In genomic region chr13:97099187-97099852, GRCm38 (mm10) we compare ENCODE assay signal across 9 mouse cellular contexts. TPM values are rescaled to one million over a fixed set of nuclear protein-coding genes. Genes with fewer than 3 reads are reported as not detected.
DNase-seq lines count a peak whose midpoint lies in the region; ATAC-seq and TF ChIP-seq lines count a peak whose summit lies in the region.
"Had no signal": no experiment of that assay in that cellular context is flagged by ENCODE, and none has a peak within 500 bp of the region (broad histone marks: within the 10 kb centered on the region; RNA-seq: fewer than 3 reads in every experiment).

TSS of gene Gm6169 (minus strand) at chr13:97099237.

- no peak within 1 kb of the TSS for H3K9ac ChIP-seq in liver, adult 2 months (ENCODE audit: low read depth, low read length)
- H3K9ac ChIP-seq in liver, embryonic 11.5 days (ENCODE audit: low read depth, low read length) = no peak within 1 kb of the TSS
- H3K9ac ChIP-seq in neural tube, embryonic 11.5 days (ENCODE audit: low read length) = no peak within 1 kb of the TSS
- H3K9ac ChIP-seq: heart, embryonic 13.5 days had no signal

- no peaks in the 10 kb centered on the region for H3K36me3 ChIP-seq in liver, adult 2 months (ENCODE audit: control insufficient read depth, insufficient read depth, low read length)
- no peaks in the 10 kb centered on the region for H3K36me3 ChIP-seq in liver, embryonic 11.5 days (ENCODE audit: control insufficient read depth, insufficient read depth, low read length)
- no peaks in the 10 kb centered on the region for H3K36me3 ChIP-seq in neural tube, embryonic 11.5 days (ENCODE audit: control insufficient read depth, insufficient read depth, low read length)
- H3K36me3 ChIP-seq: heart, embryonic 13.5 days had no signal

- H3K4me1 ChIP-seq in liver, adult 2 months (ENCODE audit: control insufficient read depth, insufficient read depth, low read length) = no peaks in the 10 kb centered on the region
- no peaks in the 10 kb centered on the region for H3K4me1 ChIP-seq in liver, embryonic 11.5 days (replicated peaks; ENCODE audit: control insufficient read depth, insufficient read depth, low read length)
- no peaks in the 10 kb centered on the region; the same call in 1 of the 2 replicates for H3K4me1 ChIP-seq in bone marrow, adult 2 months (ENCODE audit: control insufficient read depth, insufficient read depth, low read length)
- H3K4me1 ChIP-seq in neural tube, embryonic 11.5 days (ENCODE audit: control insufficient read depth, insufficient read depth, low read length) = no peaks in the 10 kb centered on the region

- WGBS in liver, adult 2 months = 78% methylated on average over 22 of the region's 22 CpGs
- 87% methylated on average over 22 of the region's 22 CpGs for WGBS in liver, embryonic 11.5 days
- WGBS in bone marrow, adult 2 months = 61% methylated on average over 22 of the region's 22 CpGs
- WGBS in neural tube, embryonic 11.5 days = 85% methylated on average over 22 of the region's 22 CpGs

- peak; percentile 42 for TF ChIP-seq CTCF in liver, adult 2 months (IDR thresholded peaks at IDR 0.05; ENCODE audit: low read depth, low read length)
- no peak for TF ChIP-seq CTCF in bone marrow, adult 2 months (IDR thresholded peaks at IDR 0.05; ENCODE audit: control insufficient read depth, insufficient read depth, low read length)

- H3K4me3 ChIP-seq in liver, adult 2 months (ENCODE audit: insufficient read depth, low read depth, low read length) = no peak within 1 kb of the TSS
- no peak within 1 kb of the TSS for H3K4me3 ChIP-seq in liver, embryonic 11.5 days (ENCODE audit: low read depth, low read length)
- no peak within 1 kb of the TSS for H3K4me3 ChIP-seq in bone marrow, adult 2 months (replicated peaks; ENCODE audit: control insufficient read depth, low read depth, low read length)
- no peak within 1 kb of the TSS for H3K4me3 ChIP-seq in neural tube, embryonic 11.5 days (ENCODE audit: low read depth, low read length)
- H3K4me3 ChIP-seq: heart, embryonic 13.5 days had no signal

- H3K79me2 ChIP-seq in liver, adult 2 months (ENCODE audit: control insufficient read depth, insufficient read depth, low read length) = no peaks in the 10 kb centered on the region

- no peaks in the 10 kb centered on the region for H3K27me3 ChIP-seq in liver, adult 2 months (ENCODE audit: control insufficient read depth, insufficient read depth, low read length)
- no peaks in the 10 kb centered on the region for H3K27me3 ChIP-seq in liver, embryonic 11.5 days (replicated peaks; ENCODE audit: control insufficient read depth, insufficient read depth, low read length)
- no peaks in the 10 kb centered on the region for H3K27me3 ChIP-seq in neural tube, embryonic 11.5 days (ENCODE audit: control insufficient read depth, insufficient read depth, low read length)
- H3K27me3 ChIP-seq: heart, embryonic 13.5 days had no signal

- H3K27ac ChIP-seq in liver, adult 2 months (replicated peaks; ENCODE audit: insufficient read depth, low read depth, low read length) = no peak within 1 kb of the TSS
- no peak within 1 kb of the TSS for H3K27ac ChIP-seq in liver, embryonic 11.5 days (ENCODE audit: low read depth, low read length)
- H3K27ac ChIP-seq in bone marrow, adult 2 months (ENCODE audit: control insufficient read depth, insufficient read depth, low read depth, low read length, poor library complexity) = no peak within 1 kb of the TSS
- H3K27ac ChIP-seq in neural tube, embryonic 11.5 days (ENCODE audit: low read depth, low read length) = no peak within 1 kb of the TSS
- H3K27ac ChIP-seq: heart, embryonic 13.5 days had no signal

- H3K4me2 ChIP-seq in liver, embryonic 11.5 days = no peak within 1 kb of the TSS
- no peak within 1 kb of the TSS for H3K4me2 ChIP-seq in neural tube, embryonic 11.5 days (ENCODE audit: low read depth)
- H3K4me2 ChIP-seq: heart, embryonic 13.5 days had no signal

- intact Hi-C loops in left cerebral cortex, postnatal 25 days (cut with DNase I) = no loop called here

- no peak for TF ChIP-seq POLR2A in liver, adult 2 months (IDR thresholded peaks at IDR 0.05; ENCODE audit: extremely low read depth, insufficient read depth, low read length)
- no peak for TF ChIP-seq POLR2A in bone marrow, adult 2 months (IDR thresholded peaks at IDR 0.05; ENCODE audit: borderline replicate concordance, control insufficient read depth, low read depth, low read length)

- peak; percentile 26 for DNase-seq in liver, adult 2 months (ENCODE audit: extremely low read depth, low read depth, low spot score)
- no peak for DNase-seq in liver, embryonic 11.5 days (ENCODE audit: low spot score)
- peak; percentile 57 for DNase-seq in embryo, embryonic 9.5 days (ENCODE audit: extremely low spot score)
- DNase-seq in hindlimb bud, embryonic 11.5 days (ENCODE audit: extremely low spot score, low read depth, low spot score) = peak; percentile 12
- DNase-seq in left cerebral cortex, postnatal 25 days (ENCODE audit: low spot score in 2 of 2) = peak; percentile 72 to 82
- peak; percentile 48 for DNase-seq in neural tube, embryonic 11.5 days (ENCODE audit: low spot score)
- DNase-seq in spleen, adult 12 weeks (ENCODE audit: low spot score) = no peak

- H3K9me3 ChIP-seq in liver, embryonic 11.5 days (ENCODE audit: control insufficient read depth, low read length) = no peaks in the 10 kb centered on the region
- H3K9me3 ChIP-seq in neural tube, embryonic 11.5 days (ENCODE audit: control insufficient read depth, low read length) = no peaks in the 10 kb centered on the region
- H3K9me3 ChIP-seq: heart, embryonic 13.5 days had no signal

- ATAC-seq in liver, embryonic 11.5 days (replicated peaks; ENCODE audit: low FRiP score) = no peak
- no peak for ATAC-seq in neural tube, embryonic 11.5 days (ENCODE audit: insufficient read depth, low FRiP score, low TSS enrichment)

RNA-seq across cellular contexts. Expression of gene Gm6169, which starts in this region (rescaled TPM):
- total RNA-seq in liver, adult 2 months (2014; rRNA removed) = not detected in 2 replicates
- polyA plus RNA-seq in liver, adult 2 months (2012; rRNA removed) = not detected in 2 replicates
- polyA plus RNA-seq in liver, embryonic 11.5 days (2014; fragmentation: Nextera tagmentation; extraction: Ambion mirVana) = 1.9 and 2.0 TPM in 2 replicates
- polyA plus RNA-seq in bone marrow, adult 2 months (2011; ENCODE audit: insufficient read depth, insufficient read length, low replicate concordance, missing spikeins) = 60.8 and 160 TPM in 2 replicates
- total RNA-seq in left cerebral cortex, postnatal 25 days (2021) = 1 to 10 TPM in 1 of 2 experiments, not detected in 1; 2.5 TPM
- 0.24 and 0.45 TPM in 2 replicates for polyA plus RNA-seq in neural tube, embryonic 11.5 days (2014; fragmentation: Nextera tagmentation; extraction: Ambion mirVana)

Comparison
In these comparisons a context has a peak if more than half of its experiments do, and no peak if none do; other contexts are left out.
1. RNA of gene Gm6169 (polyA plus RNA-seq): 60.8 to 160 TPM in bone marrow, adult 2 months; 1.9 to 2.0 TPM in liver, embryonic 11.5 days, 0.24 to 0.45 TPM in neural tube, embryonic 11.5 days and not detected in liver, adult 2 months; every median in the first group is over 10 times any median in the second.
2. Peak in DNase-seq in liver, adult 2 months; RNA of the gene not detected or under 1 TPM.
3. Peak in DNase-seq in neural tube, embryonic 11.5 days; RNA of the gene not detected or under 1 TPM.
4. DNase-seq: peak in embryo, embryonic 9.5 days (single experiment), hindlimb bud, embryonic 11.5 days (single experiment) and left cerebral cortex, postnatal 25 days (2 of 2); none in liver, embryonic 11.5 days (single experiment) and spleen, adult 12 weeks (single experiment).